Mouse (Mus musculus) midbrain, postnatal 0 days (tissue): ENCODE measurements at regions not wholly inside any gene's neighbourhood (a gene's known extent, or its start where the extent isn't known, plus 50 kb on each side); places are given as distances from the start of the nearest gene placed in this dataset.
"Not testable (repeated sequence)": the region's sequence is repeated elsewhere in the genome, so short reads cannot be mapped to it uniquely, and the experiment has no call there.

ENCODE experiments used
- ATAC-seq: fragments of 200-750 bp; cut with Nextera tagmentation; 2 replicates; pipeline ENCODE4 v1.8.0; 2017; ENCODE audit warnings: moderate number of reproducible peaks, mild to moderate bottlenecking, moderate TSS enrichment, moderate library complexity; ENCODE audit not compliant: low FRiP score
- DNase-seq: peaks from one replicate; pipeline ENCODE4 v3.0.0-alpha.2; 2015; ENCODE audit warnings: low spot score
- H3K27ac ChIP-seq: fragments of 300-500 bp; sonication (generic); 2 replicates; pipeline ENCODE4 v1.5.1; 2014; ENCODE audit warnings: low read depth, mild to moderate bottlenecking, low read length, mixed read lengths
- H3K27me3 ChIP-seq: fragments of 300-500 bp; sonication (generic); 2 replicates; pipeline ENCODE4 v1.6.1; 2014; ENCODE audit warnings: low read length, control low read depth, mixed read lengths; ENCODE audit not compliant: insufficient read depth
- H3K36me3 ChIP-seq: fragments of 300-500 bp; sonication (generic); 2 replicates; pipeline ENCODE4 v1.6.1; 2014; ENCODE audit warnings: low read length, control low read depth, mixed read lengths; ENCODE audit not compliant: insufficient read depth
- H3K4me1 ChIP-seq: fragments of 300-500 bp; sonication (generic); 2 replicates; pipeline ENCODE4 v1.6.1; 2014; ENCODE audit warnings: mild to moderate bottlenecking, control low read depth, antibody characterized with exemption, low read length, mixed read lengths; ENCODE audit not compliant: insufficient read depth
- H3K4me2 ChIP-seq: fragments of 300-500 bp; sonication (generic); 2 replicates; pipeline ENCODE4 v1.6.1; 2014; ENCODE audit warnings: low read depth, mild to moderate bottlenecking, low read length, mixed read lengths; ENCODE audit not compliant: poor library complexity, severe bottlenecking
- H3K4me3 ChIP-seq: fragments of 300-500 bp; sonication (generic); 2 replicates; pipeline ENCODE4 v1.5.1; 2014; ENCODE audit warnings: low read depth, mild to moderate bottlenecking, low read length, moderate library complexity
- H3K9ac ChIP-seq: fragments of 300-500 bp; sonication (generic); replicated peaks from 2 replicates; pipeline ENCODE4 v1.6.1; 2014; ENCODE audit warnings: mild to moderate bottlenecking, low read length, moderate library complexity, mixed read lengths; ENCODE audit not compliant: poor library complexity, severe bottlenecking
- H3K9me3 ChIP-seq: fragments of 300-500 bp; sonication (generic); 2 replicates; pipeline ENCODE4 v1.6.1; 2016; ENCODE audit warnings: low read length, control low read depth
- CTCF ChIP-seq: IDR thresholded peaks from 2 replicates; pipeline ENCODE4 v1.5.1; 2016; ENCODE audit warnings: antibody characterized with exemption, mild to moderate bottlenecking
- WGBS: fragments of 180-500 bp; shearing (Covaris S2); extraction: QIAGEN DNeasy Blood & Tissue Kit; methylation state at CpG from one replicate; pipeline ENCODE4 v1.1.7; 2014; 5-methylcytosine and 5-hydroxymethylcytosine counted together

- H3K4me2 ChIP-seq = no peak overlapping the region
- no peak for TF ChIP-seq CTCF
- DNase-seq (peak; percentile 9), ATAC-seq (no peak; the same call in 1 of the 2 replicates)
- H3K27ac ChIP-seq = no peak overlapping the region
- no peaks in the 10 kb centered on the region for H3K4me1 ChIP-seq
- no peak overlapping the region for H3K9ac ChIP-seq
- H3K4me3 ChIP-seq = no peak overlapping the region
- WGBS = 52% methylated on average over 5 of the region's 5 CpGs
- no peaks in the 10 kb centered on the region for H3K36me3 ChIP-seq
- no peaks in the 10 kb centered on the region for H3K9me3 ChIP-seq
- no peaks in the 10 kb centered on the region for H3K27me3 ChIP-seq
These were observed 1255.9 kb upstream of the Pcdh10 start for GRCm38 (mm10) chr3:44122311-44122710.

GRCm38 (mm10) chr3:44130657-44131056, 1247.5 kb upstream of the Pcdh10 start:
- no peak overlapping the region for H3K4me2 ChIP-seq
- no peaks in the 10 kb centered on the region for H3K36me3 ChIP-seq
- no peak overlapping the region for H3K4me3 ChIP-seq
- no peaks in the 10 kb centered on the region for H3K4me1 ChIP-seq
- no peak overlapping the region for H3K27ac ChIP-seq
- TF ChIP-seq CTCF = no peak
- 65% methylated on average over 1 of the region's 1 CpGs for WGBS
- no peak for ATAC-seq
- peak; percentile 18 for DNase-seq
- no peaks in the 10 kb centered on the region for H3K27me3 ChIP-seq
- no peak overlapping the region for H3K9ac ChIP-seq
- no peaks in the 10 kb centered on the region for H3K9me3 ChIP-seq

GRCm38 (mm10) chr3:44154526-44154925, 1223.7 kb upstream of the Pcdh10 start:
- Histone ChIP-seq H3K27me3 (no peaks in the 10 kb centered on the region), H3K27ac (no peak overlapping the region), H3K4me2 (no peak overlapping the region), H3K36me3 (no peaks in the 10 kb centered on the region), H3K9ac (no peak overlapping the region), H3K4me1 (no peaks in the 10 kb centered on the region), H3K4me3 (no peak overlapping the region), H3K9me3 (no peaks in the 10 kb centered on the region)
- DNase-seq (no peak), ATAC-seq (no peak)
- no peak for TF ChIP-seq CTCF
- WGBS = 44% methylated on average over 1 of the region's 1 CpGs

- not testable (repeated sequence) for H3K4me2 ChIP-seq, H3K27ac ChIP-seq, H3K36me3 ChIP-seq, H3K9ac ChIP-seq, H3K4me3 ChIP-seq, DNase-seq, H3K9me3 ChIP-seq, H3K27me3 ChIP-seq, ATAC-seq, H3K4me1 ChIP-seq
- WGBS = 91% methylated on average over 6 of the region's 6 CpGs
These were observed 1178.3 kb upstream of the Pcdh10 start for GRCm38 (mm10) chr3:44199876-44200275.

- DNase-seq, H3K9me3 ChIP-seq, H3K4me2 ChIP-seq, H3K36me3 ChIP-seq, H3K4me3 ChIP-seq, H3K4me1 ChIP-seq, H3K27me3 ChIP-seq, H3K27ac ChIP-seq, H3K9ac ChIP-seq, ATAC-seq: not testable (repeated sequence)
- 95% methylated on average over 8 of the region's 8 CpGs for WGBS
These were observed 1140.7 kb upstream of the Pcdh10 start for GRCm38 (mm10) chr3:44237532-44237931.
